Mouse (Mus musculus): ENCODE measurements around the gene Shisa8. TPM values are rescaled to one million over a fixed set of nuclear protein-coding genes. Genes with fewer than 3 reads are reported as not detected.

Shisa8 gene
- polyA plus RNA-seq, 1 experiment from 2014 or later: 0.13 TPM

GRCm38 (mm10) chr15:82161965-82162600 lies 50.5 kb downstream of the Shisa8 start:
- no peak overlapping the region for H3K27ac ChIP-seq
- H3K9me3 ChIP-seq: no peaks in the 10 kb centered on the region
- 92% methylated on average over 12 of the region's 12 CpGs for WGBS
- H3K4me3 ChIP-seq: no peak overlapping the region
- no peaks in the 10 kb centered on the region for H3K36me3 ChIP-seq
- H3K4me1 ChIP-seq: peaks cover 81% of the 10 kb centered on the region
- no peak for DNase-seq (ENCODE audit: low spot score)
- H3K27me3 ChIP-seq (ENCODE audit: insufficient read depth, poor library complexity, severe bottlenecking): no peaks in the 10 kb centered on the region

GRCm38 (mm10) chr15:82160731-82161640 lies 51.6 kb downstream of the Shisa8 start:
- 58% methylated on average over 11 of the region's 11 CpGs for WGBS
- Histone ChIP-seq H3K9me3 (no peaks in the 10 kb centered on the region), H3K4me1 (peaks cover 70% of the 10 kb centered on the region), H3K27me3 (ENCODE audit: insufficient read depth, poor library complexity, severe bottlenecking) (no peaks in the 10 kb centered on the region), H3K4me3 (no peak overlapping the region), H3K27ac (no peak overlapping the region), H3K36me3 (no peaks in the 10 kb centered on the region)
- no peak for DNase-seq (ENCODE audit: low spot score)

GRCm38 (mm10) chr15:82159471-82159870 lies 53.1 kb downstream of the Shisa8 start:
- 78% methylated on average over 9 of the region's 9 CpGs for WGBS
- Histone ChIP-seq H3K27me3 (ENCODE audit: insufficient read depth, poor library complexity, severe bottlenecking) (no peaks in the 10 kb centered on the region), H3K36me3 (no peaks in the 10 kb centered on the region; the same call in 1 of the 2 replicates), H3K4me3 (no peak overlapping the region), H3K27ac (no peak overlapping the region), H3K9me3 (no peaks in the 10 kb centered on the region), H3K4me1 (peaks cover 67% of the 10 kb centered on the region)
- no peak for DNase-seq (ENCODE audit: low spot score)

- Histone ChIP-seq H3K9me3 (no peaks in the 10 kb centered on the region), H3K4me3 (no peak overlapping the region), H3K27me3 (ENCODE audit: insufficient read depth, poor library complexity, severe bottlenecking) (no peaks in the 10 kb centered on the region), H3K27ac (no peak overlapping the region), H3K4me1 (peaks cover 61% of the 10 kb centered on the region), H3K36me3 (peaks cover 3% of the 10 kb centered on the region; the same call in 1 of the 2 replicates)
- 73% methylated on average over 17 of the region's 17 CpGs for WGBS
- no peak for DNase-seq (ENCODE audit: low spot score)
These were observed 54.2 kb downstream of the Shisa8 start for GRCm38 (mm10) chr15:82158243-82159035.

- no peak overlapping the region for H3K27ac ChIP-seq
- WGBS: 68% methylated on average over 10 of the region's 10 CpGs
- peaks cover 4% of the 10 kb centered on the region; the same call in 1 of the 2 replicates for H3K36me3 ChIP-seq
These were observed 55.7 kb downstream of the Shisa8 start for GRCm38 (mm10) chr15:82156902-82157301.

GRCm38 (mm10) chr15:82156298-82156697 lies 56.3 kb downstream of the Shisa8 start:
- Histone ChIP-seq H3K36me3 (peaks cover 4% of the 10 kb centered on the region; the same call in 1 of the 2 replicates), H3K4me3 (no peak overlapping the region), H3K27ac (no peak overlapping the region), H3K9me3 (no peaks in the 10 kb centered on the region), H3K27me3 (ENCODE audit: insufficient read depth, poor library complexity, severe bottlenecking) (no peaks in the 10 kb centered on the region), H3K4me1 (peaks cover 64% of the 10 kb centered on the region)
- no peak for DNase-seq (ENCODE audit: low spot score)
- WGBS: 86% methylated on average over 6 of the region's 6 CpGs

More at GRCm38 (mm10) chr15:82156902-82157301, 55.7 kb downstream of the Shisa8 start:
- no peak for DNase-seq (ENCODE audit: low spot score)
- H3K4me1 ChIP-seq: peaks cover 65% of the 10 kb centered on the region
- no peaks in the 10 kb centered on the region for H3K27me3 ChIP-seq (ENCODE audit: insufficient read depth, poor library complexity, severe bottlenecking)
- H3K4me3 ChIP-seq: no peak overlapping the region
- H3K9me3 ChIP-seq: no peaks in the 10 kb centered on the region

MicroRNAs within 50 kb of the gene (microRNA counts, 519-probe panel; counts per million panel counts)
- microRNA mmu-miR-33: 3,682 counts per million, percentile 19 among the panel's probes with 10 or more counts

Small RNAs within 50 kb of the gene (microRNA-seq; reads per million reads assigned to microRNA genes)
- 46.5 reads per million, percentile 42 among the genes with 10 or more reads in this experiment for gene Mir33

Other genes starting within 250 kb of the Shisa8 start
- not detected in 2 replicates for gene 1700029P11Rik, start 232.3 kb downstream of the Shisa8 start, polyA plus RNA-seq (2016; fragmentation: Nextera tagmentation; extraction: Ambion mirVana)
- 98.6 and 99.8 TPM in 2 replicates for gene Xrcc6, start 225.0 kb downstream of the Shisa8 start, polyA plus RNA-seq (2016; fragmentation: Nextera tagmentation; extraction: Ambion mirVana)
- 26.7 and 27.5 TPM in 2 replicates for gene Desi1, start 179.0 kb downstream of the Shisa8 start, polyA plus RNA-seq (2016; fragmentation: Nextera tagmentation; extraction: Ambion mirVana)
- gene Snu13, start 165.2 kb downstream of the Shisa8 start, polyA plus RNA-seq (2016; fragmentation: Nextera tagmentation; extraction: Ambion mirVana): 217 and 292 TPM in 2 replicates
- gene 4930407I10Rik, start 153.7 kb downstream of the Shisa8 start, polyA plus RNA-seq (2016; fragmentation: Nextera tagmentation; extraction: Ambion mirVana): not detected in 2 replicates
- 0.05 TPM in 1 of 2 replicates, not detected in the other for gene Mei1, start 142.8 kb downstream of the Shisa8 start, polyA plus RNA-seq (2016; fragmentation: Nextera tagmentation; extraction: Ambion mirVana)
- 13.5 and 19.4 TPM in 2 replicates for gene Ccdc134, start 84.9 kb downstream of the Shisa8 start, polyA plus RNA-seq (2016; fragmentation: Nextera tagmentation; extraction: Ambion mirVana)
- gene Srebf2, start 65.6 kb downstream of the Shisa8 start, polyA plus RNA-seq (2016; fragmentation: Nextera tagmentation; extraction: Ambion mirVana): 129 and 133 TPM in 2 replicates
- 0.20 TPM in 1 of 2 replicates, not detected in the other for gene Tnfrsf13c, start 11.6 kb upstream of the Shisa8 start, polyA plus RNA-seq (2016; fragmentation: Nextera tagmentation; extraction: Ambion mirVana)
- gene Cenpm, start 31.9 kb upstream of the Shisa8 start, polyA plus RNA-seq (2016; fragmentation: Nextera tagmentation; extraction: Ambion mirVana): 58.1 and 66.3 TPM in 2 replicates
- gene 1500009C09Rik, start 39.6 kb upstream of the Shisa8 start, polyA plus RNA-seq (2016; fragmentation: Nextera tagmentation; extraction: Ambion mirVana): not detected in 2 replicates
- gene Sept3, start 62.1 kb upstream of the Shisa8 start, polyA plus RNA-seq (2016; fragmentation: Nextera tagmentation; extraction: Ambion mirVana): 3.7 and 14.0 TPM in 2 replicates
- 0.28 and 0.65 TPM in 2 replicates for gene Wbp2nl, start 86.1 kb upstream of the Shisa8 start, polyA plus RNA-seq (2016; fragmentation: Nextera tagmentation; extraction: Ambion mirVana)
- 28.4 and 32.3 TPM in 2 replicates for gene Naga, start 126.1 kb upstream of the Shisa8 start, polyA plus RNA-seq (2016; fragmentation: Nextera tagmentation; extraction: Ambion mirVana)
- gene Pheta2, start 126.1 kb upstream of the Shisa8 start, polyA plus RNA-seq (2016; fragmentation: Nextera tagmentation; extraction: Ambion mirVana): 11.1 and 12.0 TPM in 2 replicates
- 294 and 304 TPM in 2 replicates for gene Smdt1, start 126.1 kb upstream of the Shisa8 start, polyA plus RNA-seq (2016; fragmentation: Nextera tagmentation; extraction: Ambion mirVana)
- 351 and 390 TPM in 2 replicates for gene Ndufa6, start 141.5 kb upstream of the Shisa8 start, polyA plus RNA-seq (2016; fragmentation: Nextera tagmentation; extraction: Ambion mirVana)
- gene Cyp2d22, start 167.4 kb upstream of the Shisa8 start, polyA plus RNA-seq (2016; fragmentation: Nextera tagmentation; extraction: Ambion mirVana): 3.2 and 3.9 TPM in 2 replicates
- not detected in 2 replicates for gene Cyp2d11, start 181.2 kb upstream of the Shisa8 start, polyA plus RNA-seq (2016; fragmentation: Nextera tagmentation; extraction: Ambion mirVana)
- 0.75 TPM in 1 of 2 replicates, not detected in the other for gene Cyp2d10, start 194.4 kb upstream of the Shisa8 start, polyA plus RNA-seq (2016; fragmentation: Nextera tagmentation; extraction: Ambion mirVana)
- gene Cyp2d9, start 220.6 kb upstream of the Shisa8 start, polyA plus RNA-seq (2016; fragmentation: Nextera tagmentation; extraction: Ambion mirVana): not detected in 2 replicates